Mouse (Mus musculus) olfactory bulb, adult 2 months (tissue): ENCODE results near the gene Gp6. TPM values are rescaled to one million over a fixed set of nuclear protein-coding genes. Genes with fewer than 3 reads are reported as not detected.
A peak's percentile ranks its signal among the peaks of the same experiment; 100 is the strongest.

Source experiments
- H3K27ac ChIP-seq: fragments of 200-500 bp; 2 replicates; pipeline ENCODE4 v1.5.1; 2012; ENCODE audit warnings: low read depth, low read length; ENCODE audit not compliant: insufficient read depth
- H3K4me1 ChIP-seq: fragments of 200-500 bp; 2 replicates; pipeline ENCODE4 v1.6.1; 2012; ENCODE audit warnings: low read length; ENCODE audit not compliant: control insufficient read depth, insufficient read depth
- H3K4me3 ChIP-seq: fragments of 200-500 bp; 2 replicates; pipeline ENCODE4 v1.5.1; 2012; ENCODE audit warnings: mild to moderate bottlenecking, low read depth, low read length, moderate library complexity; ENCODE audit not compliant: insufficient read depth
- CTCF ChIP-seq: fragments of 200-500 bp; IDR thresholded peaks from 2 replicates; pipeline ENCODE4 v1.5.1; 2012; ENCODE audit warnings: low read depth, mild to moderate bottlenecking, low read length, moderate library complexity; ENCODE audit not compliant: insufficient read depth
- POLR2A ChIP-seq: fragments of 200-500 bp; IDR thresholded peaks from 2 replicates; pipeline ENCODE4 v1.6.1; 2012; ENCODE audit warnings: mild to moderate bottlenecking, low read depth, low read length, moderate library complexity; ENCODE audit not compliant: insufficient read depth
- WGBS: fragments of 180-500 bp; shearing (Covaris S2); methylation state at CpG from one replicate; pipeline ENCODE4 v1.1.7; 2018; 5-methylcytosine and 5-hydroxymethylcytosine counted together
- polyA plus RNA-seq: library from polyadenylated mRNA; stranded (reverse); fragments of >200 nt; gene quantifications from 2 replicates; pipeline ENCODE4 v1.2.4, GENCODE M21; 2012; ENCODE audit warnings: low replicate concordance; ENCODE audit not compliant: missing spikeins, insufficient read depth, insufficient read length

Gene Gp6
- not detected in 2 replicates for polyA plus RNA-seq

GRCm38 (mm10) chr7:4397730-4398129 is at the start of gene Gp6:
TSS of gene Gp6 (minus strand) at chr7:4397744.
- no peak for TF ChIP-seq CTCF
- TF ChIP-seq POLR2A = no peak
- WGBS = 90% methylated on average over 1 of the region's 1 CpGs
- Histone ChIP-seq H3K4me3 (no peak within 1 kb of the TSS), H3K4me1 (no peaks in the 10 kb centered on the region), H3K27ac (no peak within 1 kb of the TSS)

- Histone ChIP-seq H3K4me3 (no peak overlapping the region), H3K4me1 (peaks cover 3% of the 10 kb centered on the region; the same call in 1 of the 2 replicates), H3K27ac (no peak overlapping the region)
- 5% methylated on average over 1 of the region's 1 CpGs for WGBS
- TF ChIP-seq POLR2A (no peak), CTCF (no peak)
Measured at GRCm38 (mm10) chr7:4447138-4447537, 49.6 kb upstream of the Gp6 start.

- TF ChIP-seq CTCF (no peak), POLR2A (peak; percentile 56; the same call in 1 of the 2 replicates)
- under 1% methylated on average over 35 of the region's 35 CpGs for WGBS
- Histone ChIP-seq H3K27ac (peak within 1 kb of the TSS; percentile 73), H3K4me1 (peaks cover 7% of the 10 kb centered on the region; the same call in 1 of the 2 replicates), H3K4me3 (peak within 1 kb of the TSS; percentile 96)
Measured at GRCm38 (mm10) chr7:4445216-4445791, 47.8 kb upstream of the Gp6 start, which contains the start of gene Rdh13. TSS of gene Rdh13 (minus strand) at chr7:4445649.

- Histone ChIP-seq H3K27ac (no peak overlapping the region), H3K4me3 (no peak overlapping the region), H3K4me1 (peaks cover 7% of the 10 kb centered on the region; the same call in 1 of the 2 replicates)
- TF ChIP-seq CTCF (no peak), POLR2A (no peak)
- 80% methylated on average over 10 of the region's 10 CpGs for WGBS
Measured at GRCm38 (mm10) chr7:4440549-4440948, 43.0 kb upstream of the Gp6 start.

- Histone ChIP-seq H3K4me1 (peaks cover 4% of the 10 kb centered on the region; the same call in 1 of the 2 replicates), H3K27ac (no peak overlapping the region), H3K4me3 (no peak overlapping the region)
- WGBS = 88% methylated on average over 2 of the region's 2 CpGs
- TF ChIP-seq CTCF (no peak), POLR2A (no peak)
Measured at GRCm38 (mm10) chr7:4437721-4438120, 40.2 kb upstream of the Gp6 start.

- Histone ChIP-seq H3K4me1 (no peaks in the 10 kb centered on the region), H3K27ac (no peak overlapping the region), H3K4me3 (no peak overlapping the region)
- TF ChIP-seq CTCF (no peak), POLR2A (no peak)
- WGBS = 92% methylated on average over 8 of the region's 8 CpGs
Measured at GRCm38 (mm10) chr7:4432026-4432425, 34.5 kb upstream of the Gp6 start.

GRCm38 (mm10) chr7:4431548-4431947 is 34.0 kb upstream of the Gp6 start:
- Histone ChIP-seq H3K27ac (no peak overlapping the region), H3K4me1 (no peaks in the 10 kb centered on the region), H3K4me3 (no peak overlapping the region)
- 82% methylated on average over 6 of the region's 6 CpGs for WGBS
- TF ChIP-seq CTCF = no peak
- no peak for TF ChIP-seq POLR2A

- H3K4me1 ChIP-seq = no peaks in the 10 kb centered on the region
- TF ChIP-seq POLR2A (no peak), CTCF (no peak)
- WGBS = 96% methylated on average over 9 of the region's 9 CpGs
Measured at GRCm38 (mm10) chr7:4430246-4430844, 32.8 kb upstream of the Gp6 start.

GRCm38 (mm10) chr7:4427161-4427912 is 29.8 kb upstream of the Gp6 start:
- H3K4me3 ChIP-seq = no peak overlapping the region
- no peak overlapping the region for H3K27ac ChIP-seq
- whole genome bisulfite sequencing = 68% methylated on average over 7 of the region's 7 CpGs
- TF ChIP-seq CTCF = peak; percentile 11
- no peak for TF ChIP-seq POLR2A
- H3K4me1 ChIP-seq = no peaks in the 10 kb centered on the region

More at GRCm38 (mm10) chr7:4430246-4430844, 32.8 kb upstream of the Gp6 start:
- Histone ChIP-seq H3K4me3 (no peak overlapping the region), H3K27ac (no peak overlapping the region)
